Mouse (Mus musculus) ovary, postnatal 14 days (tissue): ENCODE measurements around the gene Fat1.

ENCODE experiments used
- DNase-seq: peaks from one replicate; pipeline ENCODE4 v3.0.0; 2022; ENCODE audit warnings: low spot score

Gene Fat1

GRCm38 (mm10) chr8:44961492-44961891 is 26.2 kb downstream of the Fat1 start:
- no peak for DNase-seq

DNA sequence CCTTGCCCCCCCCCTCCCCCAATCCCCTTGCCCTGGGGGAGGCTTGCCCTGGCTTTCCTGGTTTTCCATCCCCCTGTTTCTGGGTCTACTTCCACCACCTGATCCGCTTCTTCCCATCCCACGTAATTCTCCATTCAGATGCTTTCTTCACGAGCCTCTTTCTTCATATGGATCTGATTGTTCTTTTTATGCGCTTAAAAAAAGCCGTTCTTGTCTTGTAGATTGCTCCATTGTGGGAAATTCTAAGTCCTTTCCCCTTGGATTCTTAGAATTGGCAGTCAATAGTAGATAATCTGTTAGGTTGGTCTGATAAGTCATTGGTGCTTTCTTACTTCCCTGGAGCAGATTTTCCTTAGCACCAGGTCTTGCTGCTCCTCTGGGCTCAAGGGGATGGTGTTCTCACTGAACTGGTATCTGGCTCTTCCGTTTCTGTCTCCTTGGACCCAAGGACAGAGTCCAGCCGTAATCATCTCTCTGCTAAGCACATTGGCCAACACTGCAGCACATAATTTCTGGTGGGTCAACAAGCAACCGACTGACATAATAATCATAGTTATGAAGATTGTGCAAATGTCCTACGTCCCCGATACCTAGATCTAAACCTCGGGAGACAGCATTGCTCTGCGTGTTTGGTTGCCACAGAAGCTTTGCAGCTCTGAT is 27.5 kb downstream of the Fat1 start:
- DNase-seq: no peak

GRCm38 (mm10) chr8:44967521-44968039 is 32.3 kb downstream of the Fat1 start:
- no peak for DNase-seq

- DNase-seq: no peak
These were observed 34.8 kb downstream of the Fat1 start for GRCm38 (mm10) chr8:44970093-44970492.

DNA sequence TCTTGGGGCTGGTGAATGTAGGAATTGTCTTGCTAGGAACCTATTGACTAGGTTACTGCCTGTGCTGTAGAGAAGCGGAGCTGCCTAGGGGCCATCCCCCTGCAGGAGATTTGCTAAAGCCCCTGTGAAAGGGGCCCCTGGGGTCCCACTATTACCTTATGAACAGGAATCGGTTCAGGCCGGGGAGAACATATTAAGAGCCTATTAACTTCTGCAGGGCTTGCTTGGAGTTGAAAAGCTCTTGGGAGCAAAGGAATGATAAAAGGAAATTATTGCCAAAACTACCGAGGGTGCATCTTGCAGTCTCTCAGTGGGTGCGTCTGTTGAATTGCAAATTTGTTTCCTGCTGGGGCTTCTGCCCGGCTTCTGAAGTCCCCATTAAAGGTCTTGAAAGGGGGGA is 36.1 kb downstream of the Fat1 start:
- no peak for DNase-seq

DNA sequence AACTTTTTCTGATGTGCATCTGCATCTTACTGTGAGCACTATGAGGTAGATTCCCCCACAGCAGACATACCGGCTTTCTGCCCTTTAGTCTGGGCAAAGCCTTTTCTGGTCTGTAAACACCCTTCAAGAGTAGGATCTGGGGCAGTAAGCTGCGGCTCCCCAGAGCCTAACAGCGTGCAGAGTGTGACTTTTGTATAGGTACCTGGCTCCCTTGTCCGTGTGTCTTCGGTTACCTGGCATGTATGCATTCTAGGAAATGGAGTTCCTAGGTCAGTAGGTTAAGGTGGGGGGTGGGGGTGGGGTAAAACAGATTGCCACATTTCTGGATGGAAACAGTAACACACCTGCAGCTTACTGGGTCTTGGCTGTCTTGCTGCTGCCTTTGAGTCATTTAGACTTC is 36.7 kb downstream of the Fat1 start:
- no peak for DNase-seq

DNA sequence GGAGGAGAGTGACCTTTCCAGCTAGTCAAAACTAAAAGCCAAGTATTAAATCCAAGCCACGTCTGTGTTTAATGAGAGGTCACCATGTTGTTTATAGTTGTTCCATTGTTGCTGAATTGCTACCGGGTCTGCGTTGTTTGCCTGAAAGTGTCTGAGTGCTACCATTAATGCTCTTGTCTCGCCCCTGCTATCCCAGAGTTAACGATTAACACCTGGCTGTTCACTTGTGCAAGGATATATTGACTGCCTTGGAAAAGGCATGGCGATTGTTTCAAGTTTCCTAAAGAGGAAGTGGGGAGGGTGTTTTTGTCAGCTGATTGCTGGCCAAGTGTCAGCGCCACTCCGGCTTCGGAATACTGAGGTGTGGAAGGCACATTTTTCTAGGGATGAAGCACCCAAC is 39.9 kb downstream of the Fat1 start:
- no peak for DNase-seq

GRCm38 (mm10) chr8:44975654-44976053 is 40.4 kb downstream of the Fat1 start:
- no peak for DNase-seq

- DNase-seq: no peak
These were observed 43.4 kb downstream of the Fat1 start for GRCm38 (mm10) chr8:44978622-44979021.

DNA sequence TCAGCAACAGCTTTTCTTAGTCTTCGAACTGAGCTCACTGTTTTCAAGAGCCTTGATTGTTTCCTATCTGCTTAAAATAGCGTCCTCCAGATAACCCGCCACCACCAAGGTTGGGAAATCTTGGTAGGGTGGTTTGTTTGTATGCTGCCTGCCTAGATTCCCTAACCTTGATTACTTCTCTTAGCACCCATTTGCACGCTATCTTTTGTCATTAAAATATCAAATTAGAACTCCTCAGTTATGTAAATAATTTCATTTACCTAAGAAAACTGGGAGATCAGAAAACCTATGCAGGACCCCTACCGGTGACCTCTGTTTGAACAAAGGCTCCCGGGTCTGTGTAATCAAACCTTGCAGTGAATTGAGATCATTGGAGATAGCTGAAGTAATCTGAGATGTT is 44.0 kb downstream of the Fat1 start:
- DNase-seq: no peak

DNA sequence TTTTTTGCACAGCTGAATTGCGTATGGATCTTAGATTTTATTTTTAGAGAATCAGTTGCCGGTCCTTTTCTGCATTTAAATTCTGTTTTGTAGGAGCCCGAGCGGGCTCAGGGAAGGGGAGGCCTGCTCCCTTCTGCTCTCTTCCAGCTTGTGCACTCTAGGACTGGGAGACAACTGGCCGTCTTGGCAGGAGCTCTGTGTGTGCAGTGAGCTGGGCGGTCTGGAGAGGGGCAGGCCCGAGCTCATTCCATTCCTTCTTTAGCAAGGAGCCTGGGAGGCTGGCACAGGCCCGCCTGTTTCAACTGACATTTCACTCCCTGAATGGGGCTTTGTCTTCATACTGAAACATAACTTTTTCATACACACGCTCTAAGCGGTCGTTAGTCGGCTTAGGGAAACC is 44.8 kb downstream of the Fat1 start:
- peak; percentile 23 for DNase-seq

- DNase-seq: no peak
These were observed 50.4 kb downstream of the Fat1 start for GRCm38 (mm10) chr8:44985326-44986288.

- no peak for DNase-seq
These were observed 56.6 kb downstream of the Fat1 start for GRCm38 (mm10) chr8:44991700-44992487.

DNA sequence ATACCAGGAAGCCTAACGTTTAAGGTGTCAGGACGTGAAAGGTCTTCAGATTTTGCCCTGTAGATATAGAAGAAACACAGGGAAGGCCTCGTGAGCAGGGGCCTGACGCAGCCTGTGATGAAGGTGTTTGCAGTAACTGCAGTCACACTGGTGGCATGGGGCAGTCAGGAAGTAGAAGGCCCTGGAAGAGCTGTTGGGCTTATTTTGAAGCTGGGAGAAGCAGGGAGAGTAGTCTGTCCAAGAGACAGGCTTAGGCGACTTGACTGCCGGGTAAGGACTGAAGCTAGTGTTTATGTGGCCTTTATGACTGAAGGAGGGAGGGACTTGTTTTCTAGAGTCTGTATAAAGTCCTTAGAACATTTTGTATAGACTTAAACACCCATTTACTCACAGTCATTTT is 57.4 kb downstream of the Fat1 start:
- no peak for DNase-seq

GRCm38 (mm10) chr8:44993376-44993775 is 58.1 kb downstream of the Fat1 start:
- DNase-seq: no peak

DNA sequence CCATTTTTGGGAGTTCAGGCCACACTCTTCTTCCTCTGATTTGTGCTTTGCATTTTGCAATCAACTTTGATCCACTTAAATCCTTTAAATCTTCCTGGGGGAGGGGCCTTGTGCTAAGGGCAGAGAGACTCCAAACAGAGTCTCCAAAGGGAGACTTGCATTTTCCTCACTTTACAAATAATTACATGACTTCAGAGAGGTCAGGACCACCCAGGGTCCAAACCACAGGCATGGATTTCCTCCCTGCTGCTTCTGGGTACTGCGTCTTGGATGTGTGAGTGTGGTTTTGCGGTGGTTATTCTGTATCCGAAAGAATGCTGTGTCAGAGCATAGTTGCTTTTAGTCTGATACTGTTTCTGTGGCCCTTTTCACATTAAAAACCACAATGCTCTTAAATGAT is 61.2 kb downstream of the Fat1 start:
- no peak for DNase-seq

- DNase-seq: no peak
These were observed 62.1 kb downstream of the Fat1 start for GRCm38 (mm10) chr8:44997321-44997720.

- DNase-seq: no peak
These were observed 62.6 kb downstream of the Fat1 start for GRCm38 (mm10) chr8:44997829-44998228.

GRCm38 (mm10) chr8:44998275-44998674 is 63.0 kb downstream of the Fat1 start:
- no peak for DNase-seq

GRCm38 (mm10) chr8:44998681-44999277 is 63.5 kb downstream of the Fat1 start:
- DNase-seq: peak; percentile 43

- DNase-seq: no peak
These were observed 66.4 kb downstream of the Fat1 start for GRCm38 (mm10) chr8:45001577-45002197.
